In genomic region chr4:46997969-46998368, GRCm38 (mm10) we compare ENCODE assay signal across 33 mouse cellular contexts.
"Had no signal": no experiment of that assay in that cellular context is flagged by ENCODE, and none has a peak within 500 bp of the region (broad histone marks: within the 10 kb centered on the region; RNA-seq: fewer than 3 reads in every experiment).

No protein-coding gene starts in this region.

- H3K27ac ChIP-seq: heart, embryonic 10.5 days; heart, embryonic 13.5 days; heart, embryonic 15.5 days; hindbrain, embryonic 10.5 days; hindbrain, embryonic 12.5 days; hindbrain, embryonic 13.5 days; hindbrain, embryonic 14.5 days; hindbrain, embryonic 15.5 days; hindbrain, postnatal 0 days; intestine, embryonic 15.5 days; kidney, embryonic 15.5 days; kidney, postnatal 0 days; layer of hippocampus, adult 2 months had no signal

- H3K4me3 ChIP-seq: heart, embryonic 10.5 days; heart, embryonic 12.5 days; heart, embryonic 13.5 days; heart, embryonic 15.5 days; hindbrain, embryonic 10.5 days; hindbrain, embryonic 12.5 days; hindbrain, embryonic 13.5 days; hindbrain, embryonic 15.5 days; intestine, embryonic 15.5 days; kidney, embryonic 15.5 days; layer of hippocampus, adult 2 months had no signal

- ATAC-seq: hindbrain, embryonic 16.5 days; hindbrain, postnatal 0 days; inflammation-experienced regulatory T-cells, adult 6 months; intestine, embryonic 15.5 days; intestine, embryonic 16.5 days; intestine, postnatal 0 days had no signal

- DNase-seq: heart, postnatal 10 days; heart, postnatal 14 days; heart, postnatal 4 days; kidney, adult 11 months; kidney, adult 18-20 months; kidney, adult 2 months; kidney, adult 8-10 months; kidney, adult 9 months; kidney, postnatal 10 days; kidney, postnatal 14 days; kidney, postnatal 25 days; kidney, postnatal 36 days; kidney, postnatal 4 days; layer of hippocampus, adult 9-11 months; layer of hippocampus, postnatal 36 days had no signal
